Mouse (Mus musculus) MEL (cell line): ENCODE measurements at regions not wholly inside any gene's neighbourhood (a gene's known extent, or its start where the extent isn't known, plus 50 kb on each side); places are given as distances from the start of the nearest gene placed in this dataset.

Experiments
- CHD2 ChIP-seq: IDR thresholded peaks from 2 replicates; pipeline ENCODE4 v1.6.1; 2011; ENCODE audit warnings: low read length, improper control_type of control experiment
- CTCF ChIP-seq, 3 experiments: IDR thresholded peaks in 2 of 3; conservative IDR thresholded peaks in 1 of 3; 2 replicates each; pipeline ENCODE4 v1.5.1; 2011 to 2012; ENCODE audit warnings: low read length in 3 of 3, low read depth in 2 of 3, mild to moderate bottlenecking in 2 of 3, improper control_type of control experiment in 1 of 3, inconsistent platforms in 1 of 3, mixed read lengths in 1 of 3, moderate library complexity in 1 of 3; ENCODE audit not compliant: control insufficient read depth in 1 of 3, insufficient read depth in 1 of 3, poor library complexity in 1 of 3, severe bottlenecking in 1 of 3
- EP300 ChIP-seq, 2 experiments: IDR thresholded peaks; 2 replicates each; pipeline ENCODE4 v1.6.1; 2011; ENCODE audit warnings: improper control_type of control experiment in 2 of 2, low read length in 2 of 2, low read depth in 1 of 2, mild to moderate bottlenecking in 1 of 2
- GABPA ChIP-seq: IDR thresholded peaks from 2 replicates; pipeline ENCODE4 v1.6.1; 2012; ENCODE audit warnings: low read depth, mild to moderate bottlenecking, inconsistent platforms, low read length, improper control_type of control experiment, moderate library complexity
- MAFK ChIP-seq: IDR thresholded peaks from 2 replicates; pipeline ENCODE4 v1.6.1; 2011; ENCODE audit warnings: low read depth, mild to moderate bottlenecking, low read length, improper control_type of control experiment, borderline replicate concordance
- NRF1 ChIP-seq: IDR thresholded peaks from 2 replicates; pipeline ENCODE4 v1.6.1; 2014; ENCODE audit warnings: low read depth, mild to moderate bottlenecking, inconsistent platforms, low read length, improper control_type of control experiment, moderate library complexity; ENCODE audit not compliant: poor library complexity, insufficient read depth, severe bottlenecking
- POLR2A ChIP-seq, 2 experiments: IDR thresholded peaks; 2 replicates each; pipeline ENCODE4 v1.6.1; 2011 to 2012; ENCODE audit warnings: low read length in 2 of 2, mild to moderate bottlenecking in 2 of 2, control low read depth in 1 of 2, improper control_type of control experiment in 1 of 2, low read depth in 1 of 2, moderate library complexity in 1 of 2; ENCODE audit not compliant: control insufficient read depth in 1 of 2, insufficient read depth in 1 of 2, poor library complexity in 1 of 2
- POLR2AphosphoS5 ChIP-seq: IDR thresholded peaks from 2 replicates; pipeline ENCODE4 v1.6.1; 2012; ENCODE audit warnings: low read depth, borderline replicate concordance, mild to moderate bottlenecking, inconsistent platforms, low read length, moderate library complexity, mixed read lengths
- TAL1 ChIP-seq: IDR thresholded peaks from 2 replicates; pipeline ENCODE4 v1.6.1; 2012; ENCODE audit warnings: mild to moderate bottlenecking, inconsistent platforms, low read length, moderate library complexity, mixed read lengths
- TCF12 ChIP-seq: IDR thresholded peaks from 2 replicates; pipeline ENCODE4 v1.6.1; 2014; ENCODE audit warnings: low read depth, mild to moderate bottlenecking, inconsistent platforms, low read length, improper control_type of control experiment, moderate library complexity
- ZC3H11A ChIP-seq: IDR thresholded peaks from 2 replicates; pipeline ENCODE4 v1.6.1; 2012; ENCODE audit warnings: low read depth, mild to moderate bottlenecking, inconsistent platforms, low read length, improper control_type of control experiment

- TF ChIP-seq EP300 (IDR thresholded peaks at IDR 0.05; ENCODE audit: low read depth in 1 of 2, low read length in 2 of 2) (no peak), NRF1 (no peak), MAFK (no peak), POLR2AphosphoS5 (no peak), CTCF (IDR thresholded peaks at IDR 0.05 in 2 of 3, conservative IDR thresholded peaks at IDR 0.05 in 1 of 3; ENCODE audit: control insufficient read depth in 1 of 3, insufficient read depth in 1 of 3, low read depth in 2 of 3, low read length in 3 of 3, poor library complexity in 1 of 3, severe bottlenecking in 1 of 3) (no peak), POLR2A (IDR thresholded peaks at IDR 0.05; ENCODE audit: control insufficient read depth in 1 of 2, insufficient read depth in 1 of 2, low read depth in 1 of 2, low read length in 2 of 2, poor library complexity in 1 of 2) (no peak), GABPA (no peak), ZC3H11A (no peak), TAL1 (no peak), CHD2 (no peak), TCF12 (no peak)
Observed at GRCm38 (mm10) chr15:41970877-41971276, 1836.7 kb downstream of the 9330182O14Rik start.
